Mouse (Mus musculus): ENCODE measurements around the gene Gja10.

GRCm38 (mm10) chr4:32555506-32555905 lies 47.1 kb downstream of the Gja10 start:
- TF ChIP-seq MAX (IDR thresholded peaks at IDR 0.05) (no peak), CTCF (IDR thresholded peaks at IDR 0.05; ENCODE audit: control insufficient read depth, insufficient read depth, insufficient read length) (no peak), MYOG (IDR thresholded peaks at IDR 0.05; ENCODE audit: control insufficient read depth, extremely low read depth, insufficient read length) (no peak), FOSL1 (IDR thresholded peaks at IDR 0.05; ENCODE audit: insufficient read depth, low read length, poor library complexity, severe bottlenecking) (no peak), CEBPB (IDR thresholded peaks at IDR 0.05; ENCODE audit: low read depth) (no peak), MYOD1 (IDR thresholded peaks at IDR 0.05; ENCODE audit: control insufficient read depth, insufficient read length, low read depth) (no peak)

Data from C2C12 (cell line).